Mouse (Mus musculus) left cerebral cortex, postnatal 14 days (tissue): ENCODE results near the gene Lpxn. TPM values are rescaled to one million over a fixed set of nuclear protein-coding genes. Genes with fewer than 3 reads are reported as not detected.

Experiments
- total RNA-seq, 2 experiments: library from RNA; stranded (reverse); gene quantifications; 2 replicates each; pipeline ENCODE4 v1.2.3; 2021

Lpxn gene
- total RNA-seq, 2 experiments from 2014 or later: 1.2 to 2.1 TPM

Other genes starting within 250 kb of the Lpxn start
- under 1 TPM in 1 of 2 experiments, not detected in 1; 0.44 TPM for gene Gm4952, start 196.2 kb upstream of the Lpxn start, total RNA-seq
- not detected for gene Glyat, start 162.9 kb upstream of the Lpxn start, total RNA-seq
- gene Olfr1442, start 125.8 kb upstream of the Lpxn start, total RNA-seq: not detected
- gene Olfr1443, start 118.1 kb upstream of the Lpxn start, total RNA-seq: not detected
- gene Keg1, start 100.4 kb upstream of the Lpxn start, total RNA-seq: not detected
- gene Cntf, start 30.6 kb upstream of the Lpxn start, total RNA-seq: 1 to 10 TPM; 2.2 to 2.9 TPM
- gene Zfp91, start 67 bp upstream of the Lpxn start, total RNA-seq: 10 to 100 TPM; 81.8 to 86.6 TPM
- gene Gm5244, start 50.5 kb downstream of the Lpxn start, total RNA-seq: not detected
- gene Olfr1444, start 61.1 kb downstream of the Lpxn start, total RNA-seq: not detected
- gene Olfr1445, start 87.7 kb downstream of the Lpxn start, total RNA-seq: not detected
- not detected for gene Olfr1446, start 97.3 kb downstream of the Lpxn start, total RNA-seq
- gene Olfr1447, start 107.5 kb downstream of the Lpxn start, total RNA-seq: not detected
- not detected for gene Olfr1448, start 128.2 kb downstream of the Lpxn start, total RNA-seq
- gene Olfr1449, start 134.6 kb downstream of the Lpxn start, total RNA-seq: not detected
- not detected for gene Olfr1450, start 154.1 kb downstream of the Lpxn start, total RNA-seq
- gene Olfr1451, start 198.8 kb downstream of the Lpxn start, total RNA-seq: not detected
- not detected for gene Olfr1453, start 232.1 kb downstream of the Lpxn start, total RNA-seq